Mouse (Mus musculus): ENCODE results near the gene Myo1g. TPM values are rescaled to one million over a fixed set of nuclear protein-coding genes. Genes with fewer than 3 reads are reported as not detected.

The Myo1g gene
- polyA plus RNA-seq, 1 experiment from 2014 or later, result 4.3 TPM

DNA sequence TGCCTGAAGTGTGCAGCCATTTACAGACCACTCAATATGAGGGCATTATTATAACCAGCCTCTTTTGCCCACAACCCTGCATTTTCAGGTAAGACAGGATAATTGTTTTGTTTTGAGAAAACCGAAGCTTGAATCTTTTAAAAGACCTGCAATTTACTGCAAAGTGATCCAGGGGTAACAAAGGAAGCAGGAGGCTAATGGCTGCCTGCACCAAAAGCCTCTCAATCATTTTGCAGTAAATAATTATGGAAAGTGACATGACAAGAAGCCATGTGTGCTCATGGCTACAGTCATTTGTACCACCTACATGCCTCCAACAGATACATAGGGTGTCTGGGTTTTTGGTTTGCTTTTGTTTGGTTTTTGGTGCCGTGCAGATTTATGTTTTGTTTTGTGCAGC lies 49.7 kb downstream of the Myo1g start:
- H3K9ac ChIP-seq, result no peak overlapping the region
- no peak overlapping the region; the same call in 1 of the 2 replicates for H3K4me3 ChIP-seq (replicated peaks)
- H3K36me3 ChIP-seq, result peaks cover 13% of the 10 kb centered on the region
- no peaks in the 10 kb centered on the region for H3K9me3 ChIP-seq
- ATAC-seq (ENCODE audit: insufficient read depth, low FRiP score, low read depth), result no peak
- peak overlapping the region; percentile 60 for H3K4me2 ChIP-seq
- no peaks in the 10 kb centered on the region for H3K27me3 ChIP-seq (replicated peaks)
- H3K4me1 ChIP-seq, result peaks cover 12% of the 10 kb centered on the region; the same call in 1 of the 2 replicates
- no peak overlapping the region for H3K27ac ChIP-seq
- 37% methylated on average over 2 of the region's 2 CpGs for WGBS

DNA sequence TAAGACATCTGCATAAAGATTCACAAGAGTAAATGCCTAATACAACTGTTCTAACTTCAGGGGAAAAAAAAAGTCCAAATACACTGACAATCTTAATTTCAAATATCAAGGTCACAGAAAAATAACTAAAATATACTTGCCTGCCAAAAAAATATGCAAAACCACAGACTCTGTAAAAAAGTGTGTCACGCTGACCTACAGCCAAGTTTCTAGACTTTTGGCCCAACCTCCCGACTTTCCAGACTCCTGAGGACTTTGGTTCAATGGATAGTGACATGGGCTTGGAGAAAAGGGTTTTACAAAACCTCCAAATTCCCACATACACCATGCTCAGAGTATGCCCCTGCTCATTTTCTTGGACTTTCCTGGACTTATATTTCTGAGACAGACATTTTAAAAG lies 52.2 kb downstream of the Myo1g start:
- Histone ChIP-seq H3K4me2 (no peak overlapping the region), H3K27ac (no peak overlapping the region), H3K9ac (no peak overlapping the region), H3K36me3 (peaks cover 16% of the 10 kb centered on the region), H3K4me1 (peaks cover 12% of the 10 kb centered on the region; the same call in 1 of the 2 replicates), H3K27me3 (replicated peaks) (no peaks in the 10 kb centered on the region), H3K4me3 (replicated peaks) (no peak overlapping the region), H3K9me3 (no peaks in the 10 kb centered on the region)
- WGBS, result 69% methylated on average over 2 of the region's 2 CpGs
- no peak for ATAC-seq (ENCODE audit: insufficient read depth, low FRiP score, low read depth)

DNA sequence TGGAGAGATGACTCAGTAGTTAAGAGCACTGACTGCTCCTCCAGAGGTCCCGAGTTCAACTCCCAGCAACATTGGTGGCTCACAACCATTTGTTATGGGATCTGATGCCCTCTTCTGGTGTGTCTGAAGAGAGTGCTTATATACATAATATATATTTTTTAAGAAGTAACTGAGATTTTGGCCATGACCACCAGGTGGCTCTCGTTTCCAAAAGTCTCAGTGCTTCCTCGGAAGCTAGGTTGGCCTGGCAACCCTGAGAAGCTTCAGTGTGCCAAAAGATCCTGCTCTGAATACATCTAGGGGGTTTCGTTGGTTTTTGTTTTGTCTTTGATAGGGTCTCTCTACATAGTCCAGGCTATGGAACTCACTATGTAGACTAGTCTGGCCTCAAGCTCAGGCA lies 55.6 kb downstream of the Myo1g start:
- Histone ChIP-seq H3K27ac (no peak overlapping the region), H3K4me1 (no peaks in the 10 kb centered on the region), H3K36me3 (peaks cover 16% of the 10 kb centered on the region), H3K9me3 (no peaks in the 10 kb centered on the region), H3K4me2 (no peak overlapping the region), H3K4me3 (replicated peaks) (no peak overlapping the region), H3K27me3 (replicated peaks) (no peaks in the 10 kb centered on the region), H3K9ac (no peak overlapping the region)
- WGBS, result 27% methylated on average over 4 of the region's 4 CpGs
- no peak for ATAC-seq (ENCODE audit: insufficient read depth, low FRiP score, low read depth)

DNA sequence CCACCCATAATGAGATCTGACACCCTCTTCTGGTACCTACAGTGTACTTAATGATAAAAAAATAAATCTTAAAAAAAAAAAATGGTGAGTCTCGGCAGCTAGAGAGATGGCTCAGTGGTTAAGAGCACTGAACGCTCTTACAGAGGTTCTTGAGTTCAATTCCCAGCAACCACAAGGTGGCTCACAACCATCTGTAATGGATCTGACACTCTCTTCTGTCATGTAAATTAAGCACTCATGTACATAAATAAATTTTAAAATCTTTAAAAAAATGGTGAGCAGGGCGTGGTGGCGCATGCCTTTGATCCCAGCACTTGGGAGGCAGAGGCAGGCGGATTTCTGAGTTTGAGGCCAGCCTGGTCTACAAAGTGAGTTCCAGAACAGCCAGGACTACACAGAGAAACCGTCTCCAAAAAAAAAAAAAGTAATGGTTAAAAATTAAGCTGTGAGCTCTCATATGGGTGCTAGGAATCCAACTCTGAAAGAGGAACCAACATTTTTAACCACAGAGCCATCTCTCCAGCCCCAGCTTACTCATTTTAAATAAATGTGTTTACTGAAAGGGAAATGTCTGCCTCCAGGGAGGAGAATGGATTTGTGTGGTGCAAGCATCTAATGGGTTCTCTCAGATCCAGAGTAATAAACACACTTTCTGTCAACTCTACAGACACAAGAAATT lies 57.5 kb downstream of the Myo1g start:
- H3K27ac ChIP-seq, result no peak overlapping the region

More for the DNA sequence above, 57.5 kb downstream of the Myo1g start:
- 86% methylated on average over 6 of the region's 6 CpGs for WGBS
- Histone ChIP-seq H3K9ac (no peak overlapping the region), H3K36me3 (peaks cover 16% of the 10 kb centered on the region), H3K9me3 (no peaks in the 10 kb centered on the region), H3K27me3 (replicated peaks) (no peaks in the 10 kb centered on the region), H3K4me3 (replicated peaks) (no peak overlapping the region), H3K4me2 (no peak overlapping the region), H3K4me1 (no peaks in the 10 kb centered on the region)
- ATAC-seq (ENCODE audit: insufficient read depth, low FRiP score, low read depth), result no peak

Small RNA genes lying within 50 kb of the gene (microRNA-seq; reads per million reads assigned to microRNA genes)
- gene Gm22123, result not detected

Other genes with a start within 250 kb of the Myo1g start
- 116 TPM in 2 replicates for gene Tmed4, start 246.1 kb downstream of the Myo1g start, polyA plus RNA-seq (2015; fragmentation: Nextera tagmentation; extraction: Ambion mirVana)
- gene Ogdh, start 229.3 kb downstream of the Myo1g start, polyA plus RNA-seq (2015; fragmentation: Nextera tagmentation; extraction: Ambion mirVana), result 100 and 115 TPM in 2 replicates
- gene Zmiz2, start 131.9 kb downstream of the Myo1g start, polyA plus RNA-seq (2015; fragmentation: Nextera tagmentation; extraction: Ambion mirVana), result 10.7 and 11.1 TPM in 2 replicates
- 5,074 and 5,744 TPM in 2 replicates for gene Ppia, start 105.5 kb downstream of the Myo1g start, polyA plus RNA-seq (2015; fragmentation: Nextera tagmentation; extraction: Ambion mirVana)
- gene H2afv, start 76.5 kb downstream of the Myo1g start, polyA plus RNA-seq (2015; fragmentation: Nextera tagmentation; extraction: Ambion mirVana), result 399 and 425 TPM in 2 replicates
- 28.5 and 28.7 TPM in 2 replicates for gene Purb, start 45.0 kb downstream of the Myo1g start, polyA plus RNA-seq (2015; fragmentation: Nextera tagmentation; extraction: Ambion mirVana)
- gene Ccm2, start 25.9 kb upstream of the Myo1g start, polyA plus RNA-seq (2015; fragmentation: Nextera tagmentation; extraction: Ambion mirVana), result 75.4 and 76.3 TPM in 2 replicates
- 5.7 and 8.2 TPM in 2 replicates for gene Nacad, start 85.1 kb upstream of the Myo1g start, polyA plus RNA-seq (2015; fragmentation: Nextera tagmentation; extraction: Ambion mirVana)
- gene Tbrg4, start 105.1 kb upstream of the Myo1g start, polyA plus RNA-seq (2015; fragmentation: Nextera tagmentation; extraction: Ambion mirVana), result 41.6 and 50.2 TPM in 2 replicates
- not detected in 2 replicates for gene Wap, start 117.7 kb upstream of the Myo1g start, polyA plus RNA-seq (2015; fragmentation: Nextera tagmentation; extraction: Ambion mirVana)
- 7.0 and 8.3 TPM in 2 replicates for gene Ramp3, start 137.6 kb upstream of the Myo1g start, polyA plus RNA-seq (2015; fragmentation: Nextera tagmentation; extraction: Ambion mirVana)